Mouse (Mus musculus) heart, postnatal 14 days (tissue): Measurements from ENCODE around the gene Sema4f. TPM values are rescaled to one million over a fixed set of nuclear protein-coding genes. Genes with fewer than 3 reads are reported as not detected.
A peak's percentile ranks its signal among the peaks of the same experiment; 100 is the strongest.

Source experiments
- DNase-seq, 2 experiments: peaks; one replicate each; pipeline ENCODE4 v3.0.0; 2021 to 2022
- intact Hi-C: fragments of 180-260 bp; cut with DNase I; formaldehyde crosslinking; loops from one replicate; pipeline ENCODE4 v1.15.1; 2025
- total RNA-seq, 2 experiments: library from RNA; stranded (reverse); gene quantifications; 2 replicates each; pipeline ENCODE4 v1.2.3; 2021

Sema4f gene
- total RNA-seq, 2 experiments from 2014 or later: 0.29 to 0.33 TPM

DNA sequence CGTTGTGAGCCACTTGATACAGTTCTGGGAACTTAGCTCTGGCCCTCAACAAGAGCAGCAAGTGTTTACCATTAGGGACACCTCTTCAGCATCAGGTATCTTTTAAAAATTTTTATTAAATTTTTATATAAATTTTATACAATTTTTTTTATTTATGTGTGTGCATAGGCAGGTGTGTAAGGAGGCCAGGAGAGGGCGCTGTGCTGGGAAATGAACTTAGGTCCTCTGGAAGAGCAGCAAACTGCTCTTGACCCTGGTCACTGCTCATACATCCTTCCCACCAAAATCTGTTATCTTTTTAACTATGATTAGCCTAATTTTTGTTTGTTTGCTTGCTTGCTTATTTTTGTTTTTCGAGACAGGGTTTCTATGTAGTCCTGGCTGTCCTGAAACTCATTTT is 58.8 kb downstream of the Sema4f start:
- DNase-seq: peak in 1 of 2 experiments; percentile 26
- intact Hi-C loops: no loop called here

DNA sequence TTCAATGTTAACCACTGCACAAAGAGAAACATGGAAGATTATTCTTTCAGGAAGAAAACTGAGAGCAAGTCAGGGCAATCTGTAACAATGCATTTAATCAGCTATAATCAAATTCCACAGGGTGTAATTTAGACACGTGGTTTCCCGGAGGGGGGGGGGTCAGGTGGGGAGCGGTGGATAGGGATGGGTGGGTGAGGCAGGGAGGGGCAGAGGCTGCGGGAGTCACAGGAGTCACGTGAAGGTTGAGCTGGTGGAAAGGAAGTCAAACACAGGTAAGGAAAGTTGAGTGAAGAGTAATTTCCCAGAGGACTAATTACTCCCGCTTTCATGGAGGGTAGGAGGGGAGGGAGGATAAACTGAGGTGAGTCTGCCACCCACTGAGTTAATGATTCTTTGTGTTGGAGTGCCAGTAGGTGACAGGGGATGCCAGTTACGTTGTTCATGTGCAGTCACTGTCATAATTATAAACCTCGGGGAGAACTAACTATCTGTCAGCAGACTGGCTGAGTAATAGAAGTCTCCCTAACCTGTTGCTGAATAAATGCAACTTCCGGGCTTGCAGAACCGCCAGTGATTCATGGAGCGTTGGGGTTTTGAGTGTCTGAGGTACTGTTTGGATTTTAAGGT is 60.0 kb downstream of the Sema4f start:
- no peak for DNase-seq
- intact Hi-C loops: loop anchor here (2.0 kb wide), 1 partner anchor 141 kb away; no protein-coding TSS in a partner anchor

DNA sequence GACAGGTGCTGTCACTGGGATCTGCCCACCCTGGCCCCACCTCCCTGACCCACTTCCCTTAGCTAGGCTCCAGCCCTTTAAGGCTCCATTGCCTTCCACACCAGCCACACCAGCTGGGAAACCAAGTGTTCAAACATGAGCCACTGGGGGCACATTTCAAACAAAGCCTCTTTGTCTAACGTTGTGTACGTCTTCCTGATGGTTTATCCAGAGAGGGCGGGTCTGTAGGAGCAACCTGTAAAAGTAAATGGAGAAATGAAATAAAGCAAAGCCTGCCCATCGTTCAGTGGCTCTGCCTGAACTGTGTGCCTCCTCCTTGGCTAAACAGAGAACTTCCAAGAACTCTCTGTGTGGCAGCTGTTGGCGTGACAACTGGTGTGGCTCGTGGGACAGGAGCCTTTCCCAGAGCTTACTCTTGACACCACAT is 64.0 kb downstream of the Sema4f start:
- no peak for DNase-seq
- intact Hi-C loops: no loop called here

DNA sequence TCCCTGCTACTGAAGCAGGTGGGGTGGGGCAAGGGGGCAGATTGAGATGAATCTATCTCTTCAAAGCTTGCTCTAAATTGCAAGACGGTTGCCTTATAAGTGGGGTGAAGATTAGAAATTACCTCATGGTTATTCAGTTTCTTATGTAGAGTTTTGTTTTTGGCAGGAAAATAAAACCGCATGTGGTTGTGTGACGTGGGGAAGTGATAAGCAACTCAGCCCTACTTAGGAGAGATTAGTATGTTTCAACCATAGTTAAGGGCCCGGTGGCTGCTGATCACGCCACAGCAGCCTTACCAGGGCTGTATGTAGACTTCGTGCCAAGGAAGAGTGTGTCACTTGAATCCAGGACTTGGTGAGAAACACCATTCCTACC is 67.2 kb downstream of the Sema4f start:
- intact Hi-C loops: no loop called here
- no peak for DNase-seq

DNA sequence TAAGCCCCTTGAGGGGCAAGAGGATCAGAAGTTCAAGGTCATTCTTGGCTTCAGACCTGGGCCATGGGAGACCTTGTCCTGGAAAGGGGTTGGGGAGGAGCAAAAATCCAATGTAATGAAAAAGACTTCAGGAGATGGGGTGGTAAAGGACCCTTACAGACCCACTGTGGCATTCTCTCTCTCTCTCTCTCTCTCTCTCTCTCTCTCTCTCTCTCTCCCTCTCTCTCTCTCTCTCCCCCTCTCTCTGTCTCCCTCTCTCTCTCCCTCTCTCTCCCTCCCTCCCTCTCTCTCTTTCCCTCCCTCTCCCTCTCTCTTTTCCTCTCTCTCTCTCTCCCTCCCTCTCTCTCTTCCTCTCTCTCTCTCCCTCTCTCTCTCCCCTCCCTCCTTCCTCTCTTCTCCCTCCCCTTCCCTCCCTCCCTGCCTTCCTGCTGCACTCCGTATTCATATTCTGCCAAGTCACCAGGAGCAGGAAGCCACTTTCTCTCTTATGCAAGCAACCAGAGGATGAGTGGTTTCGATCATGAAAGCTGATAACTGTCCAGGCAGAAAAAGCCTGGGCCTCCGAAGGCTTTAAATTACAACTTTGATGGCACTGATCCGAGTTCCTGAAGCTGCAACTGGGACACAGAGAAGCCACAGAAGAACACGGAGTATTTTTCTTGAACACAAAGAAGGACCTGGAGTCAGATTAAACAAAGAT is 67.8 kb downstream of the Sema4f start:
- DNase-seq: no peak

DNA sequence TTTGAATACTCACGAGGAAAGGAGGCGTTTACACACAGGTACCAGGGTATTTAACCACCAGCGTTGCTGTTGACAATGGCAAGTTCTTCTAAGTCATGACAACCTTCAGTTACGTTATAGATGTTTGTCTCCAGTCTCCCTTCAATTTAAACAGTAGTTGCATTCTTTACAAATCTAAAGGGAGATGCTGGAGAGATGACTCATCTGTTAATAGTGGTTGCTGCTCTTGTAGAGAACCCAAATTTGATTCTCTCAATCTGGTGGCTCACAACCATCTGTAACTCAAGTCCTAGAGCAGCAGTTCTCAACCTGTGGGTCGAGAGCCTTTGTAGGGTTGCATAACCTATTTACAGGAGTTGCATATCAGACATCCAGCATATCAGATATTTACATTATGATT is 71.1 kb downstream of the Sema4f start:
- intact Hi-C loops: no loop called here
- DNase-seq: no peak

More for the DNA sequence above, 67.8 kb downstream of the Sema4f start:
- intact Hi-C loops: no loop called here

DNA sequence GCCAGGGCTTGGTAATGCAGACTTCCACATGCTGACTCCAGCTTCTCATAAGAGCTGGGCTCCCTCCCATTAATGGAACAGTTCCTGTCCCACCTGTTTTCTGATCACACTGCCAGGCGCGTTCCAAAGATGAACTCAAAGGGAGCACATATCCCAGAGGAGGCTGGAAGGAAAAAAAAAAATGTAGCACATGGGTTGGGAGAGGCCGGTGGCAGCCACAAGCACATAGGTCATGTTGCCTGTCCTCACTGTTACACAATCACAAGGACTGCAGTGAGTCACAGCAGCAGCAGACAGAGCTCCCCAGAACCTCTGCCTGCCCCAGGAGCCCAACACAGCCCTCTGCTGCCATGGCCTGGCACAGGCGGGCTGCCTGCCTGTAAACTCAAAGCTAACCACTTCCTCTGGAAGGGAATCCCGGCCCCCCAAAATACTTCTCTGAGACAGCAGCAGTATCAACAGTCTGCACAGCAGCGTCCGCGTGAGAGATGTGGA is 76.1 kb downstream of the Sema4f start:
- DNase-seq: peak; percentile 50 to 51

DNA sequence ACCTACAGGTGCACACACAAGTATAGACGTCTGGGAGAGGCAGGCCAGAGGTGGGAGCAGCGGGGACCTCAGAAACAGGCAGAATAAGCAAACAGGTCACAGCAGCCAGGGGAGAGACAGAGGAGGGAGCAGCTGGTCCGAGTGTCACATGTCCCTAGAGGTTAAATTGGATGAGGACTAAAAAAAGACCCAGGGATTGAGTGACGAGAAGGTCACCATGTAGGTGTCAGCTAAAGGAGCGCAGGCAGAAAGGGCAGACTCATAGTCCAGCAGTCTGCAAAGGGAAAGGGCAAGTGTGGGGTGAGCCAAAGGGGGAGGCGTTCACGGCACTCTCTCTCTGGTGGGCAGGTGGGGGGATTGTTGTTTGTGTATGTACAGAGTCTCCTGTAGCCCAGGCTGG is 77.1 kb downstream of the Sema4f start:
- DNase-seq: no peak
- intact Hi-C loops: loop anchor here (5.0 kb wide), 1 partner anchor 85 kb away; no protein-coding TSS in a partner anchor

More for the DNA sequence above, 76.1 kb downstream of the Sema4f start:
- intact Hi-C loops: loop anchor here (5.0 kb wide), 1 partner anchor 86 kb away; no protein-coding TSS in a partner anchor

DNA sequence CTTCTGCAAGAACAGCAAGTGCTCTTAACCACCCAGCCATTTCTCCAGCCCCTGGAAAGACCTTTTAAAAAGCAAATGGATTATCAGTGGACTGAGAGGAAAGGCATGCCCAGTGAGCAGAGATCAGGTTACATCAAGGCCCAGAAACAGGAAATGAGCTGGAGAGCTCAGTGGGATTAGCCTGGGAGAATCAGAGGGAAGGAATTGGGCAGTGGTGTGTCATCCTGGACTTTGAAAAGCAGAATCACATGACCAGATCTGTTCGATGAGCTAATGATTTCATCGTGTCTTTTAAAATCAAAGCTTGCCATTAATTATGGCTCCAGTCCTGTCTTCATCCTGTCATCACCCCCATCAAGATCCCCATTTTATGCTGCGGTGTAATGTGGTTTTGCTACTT is 77.5 kb downstream of the Sema4f start:
- intact Hi-C loops: loop anchor here (5.0 kb wide), 1 partner anchor 85 kb away; no protein-coding TSS in a partner anchor
- no peak for DNase-seq

Other genes starting within 250 kb of the Sema4f start
- gene Pole4, start 234.4 kb downstream of the Sema4f start, total RNA-seq: 10 to 100 TPM; 16.2 to 21.1 TPM
- 100 to 1,000 TPM; 206 to 212 TPM for gene Hk2, start 165.3 kb downstream of the Sema4f start, total RNA-seq
- under 1 TPM in 1 of 2 experiments, not detected in 1; 0.14 TPM for gene M1ap, start 7.1 kb upstream of the Sema4f start, total RNA-seq
- 1 to 10 TPM; 3.7 to 4.3 TPM for gene Dok1, start 93.7 kb upstream of the Sema4f start, total RNA-seq
- 1 to 10 TPM; 3.9 to 4.9 TPM for gene Loxl3, start 94.4 kb upstream of the Sema4f start, total RNA-seq
- gene Aup1, start 114.8 kb upstream of the Sema4f start, total RNA-seq: 10 to 100 TPM; 82.7 to 85.5 TPM
- 10 to 100 TPM; 30.2 to 34.6 TPM for gene Htra2, start 115.5 kb upstream of the Sema4f start, total RNA-seq
- gene Dqx1, start 118.1 kb upstream of the Sema4f start, total RNA-seq: under 1 TPM; 0.57 to 0.61 TPM
- gene Tlx2, start 130.5 kb upstream of the Sema4f start, total RNA-seq: not detected
- 1 to 10 TPM; 6.7 to 7.8 TPM for gene Pcgf1, start 138.1 kb upstream of the Sema4f start, total RNA-seq
- 1 to 10 TPM in 1 of 2 experiments, under 1 TPM in 1; 0.38 to 1.1 TPM for gene Lbx2, start 146.6 kb upstream of the Sema4f start, total RNA-seq
- gene Ccdc142, start 161.8 kb upstream of the Sema4f start, total RNA-seq: 1 to 10 TPM; 1.0 to 1.8 TPM
- 1 to 10 TPM; 1.4 to 1.6 TPM for gene Gm42688, start 161.8 kb upstream of the Sema4f start, total RNA-seq
- gene Mrpl53, start 169.3 kb upstream of the Sema4f start, total RNA-seq: 100 to 1,000 TPM; 133 to 136 TPM
- gene Mogs, start 175.7 kb upstream of the Sema4f start, total RNA-seq: 10 to 100 TPM; 10.4 to 11.4 TPM
- 10 to 100 TPM; 72.4 to 80.1 TPM for gene Wbp1, start 181.8 kb upstream of the Sema4f start, total RNA-seq
- 10 to 100 TPM; 14.2 to 15.3 TPM for gene Ino80b, start 185.7 kb upstream of the Sema4f start, total RNA-seq
- gene Rtkn, start 195.7 kb upstream of the Sema4f start, total RNA-seq: 1 to 10 TPM; 6.9 to 8.0 TPM
- gene Wdr54, start 216.6 kb upstream of the Sema4f start, total RNA-seq: 1 to 10 TPM; 1.1 to 1.3 TPM
- under 1 TPM in 1 of 2 experiments, not detected in 1; 0.26 TPM for gene 1700003E16Rik, start 216.6 kb upstream of the Sema4f start, total RNA-seq
- gene Dctn1, start 226.2 kb upstream of the Sema4f start, total RNA-seq: 100 to 1,000 TPM; 121 to 128 TPM